8 mouse cellular contexts compared by ENCODE assay signal in genomic region chr3:122072646-122073571, GRCm38 (mm10). TPM values are rescaled to one million over a fixed set of nuclear protein-coding genes. Genes with fewer than 3 reads are reported as not detected.
DNase-seq lines count a peak whose midpoint lies in the region; ATAC-seq and TF ChIP-seq lines count a peak whose summit lies in the region.

No protein-coding gene starts in this region.

- no peak overlapping the region for H3K9ac ChIP-seq in embryonic facial prominence, embryonic 14.5 days (ENCODE audit: low read depth, low read length)
- H3K9ac ChIP-seq in hindbrain, embryonic 15.5 days: no peak overlapping the region
- H3K9ac ChIP-seq in limb, embryonic 14.5 days (ENCODE audit: low read depth, low read length, severe bottlenecking): no peak overlapping the region

- WGBS in embryonic facial prominence, embryonic 14.5 days: 49% methylated on average over 11 of the region's 11 CpGs
- WGBS in hindbrain, embryonic 15.5 days: 58% methylated on average over 11 of the region's 11 CpGs
- whole genome bisulfite sequencing in limb, embryonic 14.5 days: 28% methylated on average over 11 of the region's 11 CpGs

- H3K4me1 ChIP-seq in embryonic facial prominence, embryonic 14.5 days (ENCODE audit: control insufficient read depth, insufficient read depth, low read length): peaks cover 24% of the 10 kb centered on the region
- H3K4me1 ChIP-seq in hindbrain, embryonic 15.5 days (replicated peaks): peaks cover 7% of the 10 kb centered on the region; the same call in 1 of the 2 replicates
- H3K4me1 ChIP-seq in limb, embryonic 14.5 days (ENCODE audit: control insufficient read depth, insufficient read depth, low read length): peaks cover 27% of the 10 kb centered on the region

- H3K27ac ChIP-seq in embryonic facial prominence, embryonic 14.5 days (replicated peaks; ENCODE audit: low read depth, low read length): peak overlapping the region; percentile 1; the same call in 1 of the 2 replicates
- peak overlapping the region; percentile 75; the same call in 1 of the 2 replicates for H3K27ac ChIP-seq in hindbrain, embryonic 15.5 days (replicated peaks)
- H3K27ac ChIP-seq in limb, embryonic 14.5 days (replicated peaks; ENCODE audit: low read depth, low read length): peak overlapping the region; percentile 55

- no peak overlapping the region for H3K4me3 ChIP-seq in embryonic facial prominence, embryonic 14.5 days (ENCODE audit: low read depth, low read length)
- no peak overlapping the region for H3K4me3 ChIP-seq in hindbrain, embryonic 15.5 days
- no peak overlapping the region for H3K4me3 ChIP-seq in limb, embryonic 14.5 days (replicated peaks; ENCODE audit: low read length)

- peak; percentile 72 for ATAC-seq in embryonic facial prominence, embryonic 14.5 days (ENCODE audit: low read depth)
- 0 out of 2 replicates have a peak, but pooled peaks have one; percentile 54 for ATAC-seq in hindbrain, embryonic 15.5 days (ENCODE audit: low FRiP score, low read depth)
- ATAC-seq in limb, embryonic 14.5 days (ENCODE audit: low FRiP score, low read depth): 0 out of 2 replicates have a peak, but pooled peaks have one; percentile 45
- no peak for ATAC-seq in activated CD4-positive, CD25-positive, alpha-beta regulatory T cell, adult 4 months
- ATAC-seq in monocyte, adult 5-6 weeks (replicated peaks; ENCODE audit: insufficient number of reproducible peaks, low FRiP score, low TSS enrichment, poor library complexity, severe bottlenecking): no peak

- H3K4me2 ChIP-seq in embryonic facial prominence, embryonic 14.5 days (ENCODE audit: low read depth, low read length): no peak overlapping the region
- H3K4me2 ChIP-seq in hindbrain, embryonic 15.5 days: no peak overlapping the region
- no peak overlapping the region for H3K4me2 ChIP-seq in limb, embryonic 14.5 days (replicated peaks; ENCODE audit: low read depth, low read length, severe bottlenecking)

- intact Hi-C loops in left cerebral cortex, postnatal 4 days (cut with DNase I): no loop called here
- intact Hi-C loops in left cerebral cortex, postnatal 36 days (cut with DNase I): no loop called here

- no peaks in the 10 kb centered on the region for H3K36me3 ChIP-seq in embryonic facial prominence, embryonic 14.5 days (ENCODE audit: control insufficient read depth, insufficient read depth, low read length)
- H3K36me3 ChIP-seq in hindbrain, embryonic 15.5 days: no peaks in the 10 kb centered on the region
- H3K36me3 ChIP-seq in limb, embryonic 14.5 days (ENCODE audit: control insufficient read depth, insufficient read depth, low read length): no peaks in the 10 kb centered on the region

- no peaks in the 10 kb centered on the region for H3K9me3 ChIP-seq in embryonic facial prominence, embryonic 14.5 days (ENCODE audit: control insufficient read depth, low read length)
- H3K9me3 ChIP-seq in hindbrain, embryonic 15.5 days: no peaks in the 10 kb centered on the region
- no peaks in the 10 kb centered on the region for H3K9me3 ChIP-seq in limb, embryonic 14.5 days (ENCODE audit: control insufficient read depth, low read length)

- DNase-seq in left cerebral cortex, postnatal 4 days: peak; percentile 42
- no peak for DNase-seq in left cerebral cortex, postnatal 36 days (ENCODE audit: low spot score in 2 of 2)
- DNase-seq in embryonic facial prominence, embryonic 14.5 days (ENCODE audit: low spot score): no peak
- peak; percentile 30 for DNase-seq in limb, embryonic 14.5 days (ENCODE audit: low spot score)
- no peak for DNase-seq in embryo, embryonic 9.5 days (ENCODE audit: extremely low spot score)

- H3K27me3 ChIP-seq in embryonic facial prominence, embryonic 14.5 days (replicated peaks; ENCODE audit: control insufficient read depth, insufficient read depth, low read length): no peaks in the 10 kb centered on the region
- 0 out of 2 replicates have a peak, but pooled peaks cover 6% of the 10 kb centered on the region for H3K27me3 ChIP-seq in hindbrain, embryonic 15.5 days
- H3K27me3 ChIP-seq in limb, embryonic 14.5 days (ENCODE audit: control insufficient read depth, insufficient read depth, low read length): no peaks in the 10 kb centered on the region

- TF ChIP-seq POLR2A in limb, embryonic 14.5 days (IDR thresholded peaks at IDR 0.05; ENCODE audit: borderline replicate concordance, extremely low read depth, insufficient read depth, insufficient read length): no peak

RNA-seq across cellular contexts. Expression of gene Abca4, which starts 28.7 kb away (rescaled TPM):
- 1 to 10 TPM; 3.4 to 3.8 TPM for total RNA-seq in left cerebral cortex, postnatal 4 days (2021)
- 1 to 10 TPM; 2.4 to 3.5 TPM for total RNA-seq in left cerebral cortex, postnatal 36 days (2021)
- polyA plus RNA-seq in embryonic facial prominence, embryonic 14.5 days (2014; fragmentation: Nextera tagmentation; extraction: Ambion mirVana): 1.5 and 1.8 TPM in 2 replicates
- 2.5 and 3.3 TPM in 2 replicates for polyA plus RNA-seq in hindbrain, embryonic 15.5 days (2015; fragmentation: Nextera tagmentation; extraction: Ambion mirVana)
- polyA plus RNA-seq in limb, embryonic 14.5 days (2012; rRNA removed): 2.2 and 2.6 TPM in 2 replicates
- 1.0 and 1.5 TPM in 2 replicates for polyA plus RNA-seq in limb, embryonic 14.5 days (2014; fragmentation: Nextera tagmentation; extraction: Ambion mirVana)
- not detected for polyA plus RNA-seq in activated CD4-positive, CD25-positive, alpha-beta regulatory T cell, adult 4 months (2017; shearing (Covaris generic))
- total RNA-seq in monocyte, adult 5-6 weeks (2017): not detected in 3 replicates

Comparison
In these comparisons a context has a peak if more than half of its experiments do, and no peak if none do; other contexts are left out.
1. DNase-seq: peak in left cerebral cortex, postnatal 4 days (single experiment) and limb, embryonic 14.5 days (single experiment); none in left cerebral cortex, postnatal 36 days (0 of 2), embryonic facial prominence, embryonic 14.5 days (single experiment) and embryo, embryonic 9.5 days (single experiment).
2. ATAC-seq: peak in embryonic facial prominence, embryonic 14.5 days (single experiment), hindbrain, embryonic 15.5 days (single experiment) and limb, embryonic 14.5 days (single experiment); none in activated CD4-positive, CD25-positive, alpha-beta regulatory T cell, adult 4 months (single experiment) and monocyte, adult 5-6 weeks (single experiment).
3. H3K27ac ChIP-seq: peak in every context shown above with its lines; median percentile 75 in hindbrain, embryonic 15.5 days; 55 in limb, embryonic 14.5 days; 1 in embryonic facial prominence, embryonic 14.5 days.